Mouse (Mus musculus) v-Abl transformed pro-B cells (cell line): ENCODE results near the gene Fli1.

Experiments used
- in situ Hi-C, 2 experiments: fragments of 400-800 bp; cut with MboI; formaldehyde crosslinking; loops; one replicate each; pipeline ENCODE4 v1.15.1; 2025; ENCODE audit not compliant: unreplicated experiment in 2 of 2

Gene Fli1

DNA sequence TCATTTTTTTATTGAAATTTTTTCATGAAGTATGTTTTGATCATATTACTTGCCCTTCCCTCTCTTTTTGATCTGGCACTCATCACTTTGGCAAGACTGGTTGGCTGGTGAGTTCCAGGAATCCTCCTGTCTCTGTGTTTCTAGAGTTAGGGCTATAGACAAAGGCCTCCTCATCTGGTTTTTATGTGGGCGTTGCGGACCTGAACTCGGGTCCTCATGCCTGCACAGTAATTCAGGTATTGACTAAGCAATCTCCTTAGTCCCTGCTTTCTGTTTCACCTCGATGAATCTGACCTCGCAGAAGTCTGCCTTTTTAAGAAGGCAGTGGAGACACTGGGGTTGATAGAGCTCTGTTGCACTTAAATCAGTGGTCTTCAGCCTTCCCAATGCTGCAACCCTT, 54.8 kb downstream of the Fli1 start:
- in situ Hi-C loops = no loop called here

DNA sequence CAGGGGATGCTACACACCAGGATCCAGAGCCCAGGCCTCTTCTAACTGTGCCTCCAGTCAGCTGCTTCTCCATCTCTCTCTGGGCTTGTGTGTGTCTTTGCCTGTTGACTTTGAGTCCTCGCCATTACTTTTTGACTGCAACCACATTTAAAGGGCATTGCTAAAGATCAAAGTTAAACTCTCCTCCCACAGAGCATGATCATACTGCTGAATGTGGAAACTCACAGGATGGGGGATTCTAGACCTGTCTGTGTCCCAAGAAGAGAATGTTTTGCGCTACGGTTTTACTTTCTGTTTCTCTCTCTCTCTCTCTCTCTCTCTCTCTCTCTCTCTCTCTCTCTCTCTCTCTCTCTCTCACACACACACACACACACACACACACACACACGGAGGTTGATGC, 55.3 kb downstream of the Fli1 start:
- in situ Hi-C loops = no loop called here

DNA sequence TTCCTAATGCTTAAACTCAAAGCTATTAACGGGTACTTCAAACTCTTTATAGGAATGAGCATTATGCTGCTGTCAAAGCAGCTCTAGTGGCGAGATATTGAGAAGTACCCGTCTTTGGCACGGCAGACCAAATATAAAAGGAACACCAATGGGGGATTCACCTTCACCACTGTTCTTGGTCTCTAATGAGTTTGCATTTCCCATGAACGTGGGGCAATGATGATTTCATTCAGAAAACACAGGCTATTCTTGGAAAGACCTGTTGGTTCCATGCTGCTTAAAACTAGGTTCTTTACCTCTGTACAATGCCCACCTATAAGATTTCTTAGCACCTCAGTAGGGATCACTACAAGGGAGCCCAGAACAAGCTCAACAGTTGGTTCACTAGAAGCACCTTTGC, 62.2 kb downstream of the Fli1 start:
- in situ Hi-C loops = no loop called here

DNA sequence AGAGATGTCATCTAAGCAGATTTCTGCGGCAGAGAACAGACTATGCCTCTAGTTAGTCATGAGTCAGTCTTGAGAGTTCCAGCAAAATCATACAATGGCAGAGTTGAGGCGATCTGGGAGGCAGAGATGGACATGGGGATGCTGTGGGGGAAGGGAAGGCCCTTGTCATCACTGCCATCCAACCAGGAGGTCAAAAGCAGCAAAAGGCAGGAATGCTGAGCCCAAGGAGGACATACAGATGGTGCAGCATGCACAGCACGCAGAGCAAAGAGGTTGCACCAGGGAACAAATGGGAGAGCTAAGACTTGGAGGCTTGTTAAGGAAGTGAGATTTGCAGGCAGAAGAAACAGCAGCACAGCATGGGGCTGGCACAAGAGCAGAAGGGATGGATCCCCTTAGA, 63.9 kb downstream of the Fli1 start:
- in situ Hi-C loops = no loop called here

DNA sequence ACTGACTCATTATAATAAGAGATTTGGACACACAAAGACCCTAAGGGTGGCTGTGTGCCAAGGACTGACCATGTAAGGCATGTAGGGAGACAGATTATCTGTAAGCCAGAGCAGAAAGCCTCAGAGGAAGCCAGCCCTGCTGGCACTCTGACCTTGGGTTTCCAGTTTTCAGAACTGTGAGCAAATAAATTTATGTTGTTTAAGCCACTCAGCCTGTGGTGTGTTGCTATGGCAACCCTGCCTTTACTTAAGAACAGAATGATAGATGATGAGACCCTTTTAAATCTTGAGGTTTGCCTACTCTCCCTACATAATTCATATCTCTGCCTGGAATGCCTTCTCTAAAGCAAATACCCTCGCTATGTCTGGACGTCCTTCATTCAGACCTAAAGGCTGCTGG, 64.6 kb downstream of the Fli1 start:
- in situ Hi-C loops = no loop called here

DNA sequence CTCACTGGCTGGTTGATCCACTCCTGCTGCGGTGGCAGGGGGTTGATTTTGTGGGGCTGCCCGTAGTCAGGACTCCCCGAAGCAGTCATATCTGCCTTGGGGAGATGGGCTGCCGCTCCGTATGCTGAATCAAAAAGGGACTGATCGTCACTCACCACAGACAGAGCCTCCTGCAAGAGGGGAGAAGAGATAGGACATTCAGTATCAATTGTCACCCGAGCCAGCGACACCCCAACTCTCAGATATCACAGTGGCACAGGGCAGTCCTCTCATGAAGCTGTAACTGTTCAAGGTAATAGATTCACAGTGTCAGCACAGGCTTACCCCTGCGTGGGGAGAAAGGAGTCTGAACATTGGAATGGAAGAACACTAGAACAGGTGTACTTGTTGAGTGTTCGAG, 66.1 kb downstream of the Fli1 start:
- in situ Hi-C loops = no loop called here

DNA sequence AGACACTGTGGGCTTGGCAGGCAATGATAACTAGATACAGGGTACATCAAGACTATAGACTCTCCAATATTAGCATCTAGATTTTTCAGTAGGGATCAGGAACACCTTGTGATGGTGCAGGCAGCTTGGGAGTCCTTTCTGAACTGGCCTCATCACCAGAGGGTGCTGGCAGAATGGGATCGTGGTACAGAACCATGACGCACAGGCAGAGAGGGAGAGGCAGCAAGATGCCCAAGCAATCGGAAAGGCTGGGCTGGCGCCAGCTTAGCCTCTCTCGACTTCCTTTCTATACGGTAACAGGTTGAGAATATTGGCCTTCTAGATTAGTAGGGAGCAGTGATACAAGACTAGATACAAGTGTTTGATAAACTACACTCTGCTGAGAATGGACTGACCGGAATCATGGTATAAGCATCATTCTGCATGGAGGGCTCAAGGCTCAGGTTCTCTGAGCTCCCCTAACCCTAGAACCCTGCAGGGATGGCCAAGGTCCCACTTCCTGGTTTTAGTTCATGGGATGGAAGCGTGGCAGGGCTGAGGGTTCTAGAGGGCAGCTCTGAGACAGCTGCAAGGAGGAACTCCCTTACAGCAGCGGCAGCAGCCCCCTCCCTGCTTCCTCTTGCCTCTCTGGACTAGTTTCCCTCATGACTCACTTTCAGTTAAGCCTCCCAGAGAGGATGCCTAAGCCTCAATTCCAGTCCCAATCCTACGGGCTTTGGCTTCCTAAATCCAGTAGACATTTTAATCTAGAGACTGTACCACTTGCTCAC, 67.9 kb downstream of the Fli1 start:
- in situ Hi-C loops = no loop called here

DNA sequence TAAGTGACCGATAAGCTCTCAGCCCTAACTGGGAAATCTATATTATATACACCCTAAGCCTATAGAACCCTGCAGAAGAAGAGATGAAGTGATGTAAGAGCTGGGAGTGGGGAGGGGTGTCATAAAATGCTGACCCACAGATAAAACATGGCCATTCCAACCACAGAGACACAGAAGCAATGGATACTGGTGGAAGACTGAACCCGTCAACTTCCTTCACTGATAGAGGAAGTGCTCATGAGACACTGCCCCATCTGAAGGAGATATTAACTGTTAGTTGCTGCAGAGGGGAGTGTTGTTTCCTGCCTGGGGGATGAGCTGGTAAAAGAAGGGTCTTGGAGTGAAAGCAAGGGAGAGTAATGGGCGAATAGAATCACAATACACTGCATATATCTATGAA, 70.3 kb downstream of the Fli1 start:
- in situ Hi-C loops = no loop called here

DNA sequence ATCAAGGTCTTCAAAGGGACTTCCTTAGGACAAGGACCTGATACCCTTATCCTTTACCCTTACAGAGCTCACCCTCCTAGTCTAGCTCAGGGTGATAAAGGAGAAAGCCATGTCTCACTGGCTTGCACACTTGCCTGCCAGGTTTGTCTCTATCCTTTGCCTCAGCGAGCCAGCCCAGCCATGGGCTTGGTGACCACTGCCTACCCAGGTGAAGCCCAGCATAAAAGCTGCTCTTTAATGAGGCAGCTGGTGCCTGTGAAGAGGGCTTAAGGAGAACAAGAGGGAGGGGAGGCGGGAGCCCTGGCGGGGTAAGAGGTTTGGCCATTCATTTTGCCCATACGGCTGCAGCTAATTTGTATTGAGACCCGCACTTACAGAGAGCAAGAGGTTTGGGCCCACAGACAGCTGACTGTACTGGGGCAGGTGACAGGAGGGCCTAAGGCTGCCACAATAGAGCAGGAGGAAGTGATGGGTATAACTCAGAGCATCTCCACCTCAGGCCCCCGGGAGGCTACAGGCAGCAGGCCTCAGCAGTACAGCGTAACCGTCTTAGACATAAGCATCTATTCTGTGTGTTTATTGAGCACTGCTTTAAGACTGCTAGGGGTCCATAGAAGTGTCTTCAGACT, 73.4 kb downstream of the Fli1 start:
- in situ Hi-C loops = no loop called here

DNA sequence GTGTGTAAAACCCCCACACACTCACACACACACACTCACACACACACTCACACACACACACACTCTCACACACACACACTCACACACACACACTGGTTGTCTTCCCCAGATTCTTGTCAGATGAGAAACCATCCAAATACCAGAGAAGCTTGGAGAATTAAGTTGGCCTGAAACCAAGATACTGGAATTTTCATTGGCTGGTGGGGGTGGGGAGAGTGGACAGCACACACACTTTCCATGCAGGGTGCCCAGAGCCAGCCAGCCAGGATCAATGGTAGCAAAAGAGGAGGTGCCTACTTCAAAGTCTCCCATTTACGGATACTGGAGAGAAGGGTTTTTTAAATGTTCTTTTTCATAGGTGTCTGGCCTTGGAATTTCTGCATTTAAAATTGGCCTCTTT, 74.3 kb downstream of the Fli1 start:
- in situ Hi-C loops = no loop called here

DNA sequence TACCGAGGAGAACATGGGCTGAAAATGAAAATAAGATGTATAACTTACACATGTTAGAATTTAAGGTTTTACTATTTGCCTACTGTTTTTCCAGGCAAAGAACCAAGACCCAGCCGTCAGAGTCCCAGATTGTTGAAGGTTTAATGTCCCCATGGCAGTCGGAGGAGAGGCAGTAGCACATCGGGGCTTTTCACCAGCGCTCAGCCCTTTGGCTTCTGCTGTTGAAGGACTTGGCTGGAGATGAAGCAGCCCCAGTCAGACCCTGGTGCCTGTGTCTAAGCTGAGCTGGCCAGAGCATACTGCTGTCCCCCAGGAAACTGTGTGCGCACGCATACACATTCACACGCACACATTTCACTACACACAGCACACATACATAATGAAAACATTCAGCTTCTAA, 75.2 kb downstream of the Fli1 start:
- in situ Hi-C loops = no loop called here

DNA sequence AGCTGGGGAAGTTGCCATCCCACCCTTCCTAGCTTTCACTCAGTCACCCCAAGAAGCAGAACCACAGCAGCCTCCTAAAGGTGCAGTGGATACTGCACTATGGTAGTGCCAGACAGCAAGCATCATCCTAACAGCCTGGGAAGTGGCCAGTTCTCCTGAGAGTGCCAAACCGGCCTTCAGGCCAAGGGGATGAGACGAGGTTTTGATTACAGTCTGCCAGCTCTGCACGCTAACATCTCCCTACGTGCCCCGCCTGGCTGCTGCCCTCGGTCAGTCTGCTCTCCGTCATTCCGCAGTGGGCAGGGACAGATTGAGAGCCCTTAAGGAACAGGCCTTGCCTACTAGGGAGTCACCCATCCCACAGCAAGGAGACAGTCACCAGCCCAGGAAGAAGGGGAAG, 75.8 kb downstream of the Fli1 start:
- in situ Hi-C loops = no loop called here

DNA sequence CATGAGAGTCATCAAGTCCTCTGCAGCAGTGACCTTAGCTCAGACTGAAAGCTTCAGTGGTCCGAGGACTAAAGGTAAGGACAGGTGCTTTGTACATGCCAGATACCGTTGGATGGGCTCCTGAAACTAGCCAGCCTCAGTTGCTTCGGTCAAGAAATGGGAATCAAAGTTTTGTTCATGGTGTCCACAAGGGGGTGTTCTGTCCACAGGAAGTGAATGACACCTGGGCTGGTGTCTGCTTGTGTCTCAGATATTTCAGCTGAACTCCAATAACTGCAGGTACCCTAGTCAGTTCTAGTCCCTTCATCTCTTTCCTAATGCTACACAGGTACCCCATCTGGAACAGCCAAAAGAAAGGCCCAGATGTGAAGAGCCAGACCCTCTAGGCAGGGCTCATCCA, 86.0 kb downstream of the Fli1 start:
- in situ Hi-C loops = loop anchor here (5.0 kb wide), 2 partner anchors 106 to 121 kb away; no protein-coding TSS in a partner anchor

DNA sequence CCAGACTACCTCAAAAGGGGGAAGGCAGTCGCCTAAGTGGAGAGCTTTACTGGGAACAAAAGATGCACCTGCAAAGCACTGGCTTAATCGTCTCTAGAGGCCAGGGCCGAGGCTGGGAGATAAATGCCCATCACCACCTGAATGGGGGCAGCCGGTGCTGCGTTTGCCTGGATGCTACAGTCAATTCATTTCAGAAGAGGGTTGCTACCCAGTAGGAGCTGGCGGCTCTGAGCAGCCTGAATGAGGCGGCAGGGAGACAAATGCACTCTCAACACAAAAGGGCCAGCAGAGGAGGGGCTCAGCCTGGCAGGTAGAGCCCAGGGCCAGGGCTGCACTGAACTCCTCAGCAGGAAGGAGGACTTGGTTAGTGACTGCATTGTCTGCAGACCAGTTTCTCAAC, 92.5 kb downstream of the Fli1 start:
- in situ Hi-C loops = no loop called here

DNA sequence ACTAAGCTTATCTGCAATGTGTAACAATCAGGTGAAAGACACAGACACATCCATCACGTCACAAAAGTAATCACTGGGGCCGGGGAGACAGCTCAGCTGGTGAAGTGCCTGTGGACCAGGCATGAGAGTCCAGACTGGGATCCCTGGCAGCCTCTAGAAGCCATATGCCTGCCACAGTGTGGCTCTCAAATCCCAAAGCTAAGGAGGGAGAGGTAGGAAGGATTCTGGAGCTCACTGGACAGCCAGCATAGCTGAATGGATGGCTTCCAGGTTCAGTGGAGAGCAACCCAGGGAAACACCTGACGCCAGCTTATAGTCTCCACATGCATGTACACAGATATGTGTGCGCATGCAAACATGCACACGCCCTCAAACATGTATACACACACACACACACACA, 93.9 kb downstream of the Fli1 start:
- in situ Hi-C loops = loop anchor here (5.0 kb wide), 1 partner anchor 41 kb away; no protein-coding TSS in a partner anchor

DNA sequence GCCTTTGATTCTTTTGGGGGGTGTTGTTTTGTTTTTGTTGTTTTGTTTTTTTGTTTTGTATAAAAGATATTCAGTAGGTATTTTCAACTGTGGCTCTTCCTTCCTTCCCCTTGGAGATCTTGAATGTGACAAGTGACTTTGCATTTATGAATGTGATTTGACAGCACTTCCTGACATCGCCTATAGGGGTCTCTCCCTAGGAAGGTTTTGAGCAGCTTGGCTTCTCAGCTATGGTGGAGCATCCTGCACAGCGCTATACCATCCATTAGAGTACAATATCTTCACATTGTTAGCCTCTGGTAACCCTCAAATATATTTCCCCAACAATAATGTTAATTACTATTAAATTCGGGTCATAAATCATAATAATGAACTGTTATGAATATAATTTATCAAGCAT, 96.9 kb downstream of the Fli1 start:
- in situ Hi-C loops = loop anchor here (5.0 kb wide), 1 partner anchor 38 kb away; no protein-coding TSS in a partner anchor

DNA sequence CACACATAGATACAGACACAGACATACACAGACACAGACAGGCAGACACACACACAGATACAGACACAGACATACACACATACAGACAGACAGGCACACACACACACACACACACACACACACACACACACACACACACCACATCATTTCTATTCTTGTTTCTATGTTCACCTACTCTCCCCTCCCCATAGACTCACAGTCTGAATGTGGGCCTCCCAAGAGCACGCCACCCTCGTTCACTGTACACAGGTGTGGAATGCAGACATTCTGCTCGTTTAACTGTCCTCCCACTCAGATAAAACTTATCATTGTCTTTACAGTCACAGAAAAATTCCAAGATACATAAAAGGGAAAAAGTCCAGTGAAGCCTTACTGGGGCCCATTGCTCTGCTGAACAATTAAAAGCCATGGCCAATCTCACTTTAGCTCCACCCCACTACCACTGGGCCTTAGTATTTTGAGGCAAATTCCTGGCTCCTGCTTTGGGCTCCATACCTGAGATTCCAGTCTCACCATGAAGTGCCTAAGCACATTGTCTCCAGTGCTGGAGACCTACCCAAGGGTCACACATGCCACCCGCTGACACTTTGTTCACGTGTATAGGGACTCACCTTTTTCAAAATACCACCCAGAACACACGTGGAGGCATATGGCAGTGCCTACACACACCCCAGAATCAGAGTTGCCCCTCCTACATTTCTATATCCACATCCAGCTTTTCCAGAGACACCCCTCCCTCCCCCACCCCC, 98.0 kb downstream of the Fli1 start:
- in situ Hi-C loops = loop anchor here (5.0 kb wide), 1 partner anchor 37 kb away; no protein-coding TSS in a partner anchor

DNA sequence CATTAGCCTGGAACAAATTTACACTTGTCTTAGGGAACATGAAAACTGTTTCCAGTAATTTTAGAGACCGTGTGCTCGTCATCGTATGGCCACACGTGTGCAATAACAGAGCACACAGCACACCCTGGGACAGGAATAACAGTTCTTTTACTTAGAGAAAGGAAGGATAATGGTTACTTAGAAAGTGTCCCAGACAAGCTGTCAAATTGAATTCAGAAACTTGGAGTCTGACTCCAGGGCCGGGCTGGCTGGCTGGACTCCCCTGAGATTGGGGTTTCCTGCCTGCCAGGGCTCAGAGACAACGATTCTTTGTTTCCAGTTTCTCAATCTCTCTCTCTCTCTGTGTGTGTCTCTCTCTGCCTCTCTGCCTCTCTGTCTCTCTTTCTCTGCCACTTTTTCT, 98.8 kb downstream of the Fli1 start:
- in situ Hi-C loops = no loop called here

DNA sequence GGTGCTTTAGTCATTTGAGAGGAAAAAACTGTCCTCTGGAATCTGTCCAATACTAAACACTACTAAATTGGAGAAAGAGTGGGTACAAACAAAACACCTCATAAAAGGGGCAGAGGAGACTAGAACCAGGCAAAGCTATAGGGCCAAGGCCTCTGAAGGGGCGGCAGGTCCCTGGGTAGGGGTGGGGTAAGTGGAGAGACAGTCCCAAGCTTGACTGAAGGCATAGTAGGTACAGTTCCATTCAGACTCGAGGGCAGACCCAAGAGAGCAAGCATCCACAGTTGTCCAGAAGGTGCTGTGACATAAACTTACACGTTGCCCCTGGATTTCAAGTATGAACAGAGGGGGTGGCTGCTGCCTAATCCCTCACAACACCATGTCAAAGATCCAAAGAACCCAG, 99.5 kb downstream of the Fli1 start:
- in situ Hi-C loops = no loop called here

DNA sequence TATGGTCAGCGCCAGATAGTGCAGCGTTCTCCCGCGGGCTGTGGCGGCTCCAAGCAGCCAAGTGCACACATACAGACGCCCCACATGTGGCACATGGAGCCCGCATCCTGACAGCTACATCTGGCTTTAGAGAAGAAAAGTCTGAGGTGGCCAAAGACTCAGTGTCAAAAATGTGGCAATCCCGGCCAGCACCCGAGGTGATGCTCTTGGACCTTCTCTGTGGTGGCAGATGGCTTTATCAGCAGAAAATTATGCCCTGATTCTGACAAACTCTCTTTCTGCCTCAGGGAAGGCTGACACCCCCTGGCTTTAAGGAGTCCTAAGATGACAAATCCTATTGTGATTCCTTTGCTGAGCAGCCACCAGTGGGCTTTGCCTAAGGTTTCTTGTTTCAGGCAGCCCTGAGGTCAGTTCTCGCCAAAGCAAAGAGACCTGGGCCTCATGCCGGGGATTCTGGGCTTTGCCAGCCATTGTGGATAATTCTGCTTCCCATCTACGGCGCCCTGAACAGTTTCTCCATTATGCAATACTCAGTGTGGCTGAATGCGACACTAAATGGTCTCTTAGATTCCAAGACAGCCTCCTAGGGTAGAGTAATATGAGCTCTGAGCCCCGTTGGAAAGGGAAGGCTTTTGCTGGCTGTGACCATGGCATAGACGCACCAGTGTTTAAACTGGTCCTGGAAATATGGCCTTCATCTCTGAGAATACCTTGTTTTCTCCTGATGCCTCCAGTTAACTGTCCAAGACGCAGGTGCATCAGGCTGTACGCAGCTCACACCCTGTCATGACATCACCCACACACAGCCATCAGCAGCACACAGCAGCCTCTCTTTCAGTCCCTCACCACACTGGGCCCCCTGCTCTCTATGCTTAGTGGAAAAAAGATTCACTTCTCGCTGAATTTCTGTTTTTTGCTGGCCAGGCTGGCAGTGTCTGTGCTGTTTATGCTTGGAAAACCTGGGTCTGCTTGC, 108.1 kb downstream of the Fli1 start:
- in situ Hi-C loops = no loop called here
